Mouse (Mus musculus) spleen, postnatal 4 days (tissue): ENCODE data around the gene Trim67.

Experiments
- DNase-seq, 2 experiments: peaks; one replicate each; pipeline ENCODE4 v3.0.0; 2022; ENCODE audit warnings: low spot score in 2 of 2

Gene Trim67

DNA sequence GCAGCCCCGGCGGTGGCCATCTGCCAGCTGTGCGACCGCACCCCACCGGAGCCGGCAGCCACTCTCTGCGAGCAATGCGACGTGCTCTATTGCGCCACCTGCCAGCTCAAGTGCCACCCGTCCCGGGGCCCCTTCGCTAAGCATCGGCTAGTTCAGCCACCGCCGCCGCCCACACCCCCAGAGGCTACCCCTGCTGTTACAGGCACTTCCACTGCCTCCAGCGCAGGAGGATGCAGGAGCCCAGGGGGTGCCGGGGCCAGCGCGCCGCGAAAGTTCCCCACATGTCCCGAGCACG is 1.5 kb downstream of the Trim67 start:
- DNase-seq, result peak; percentile 49 to 81

- no peak for DNase-seq
Measured at GRCm38 (mm10) chr8:124795781-124796488, 3.0 kb downstream of the Trim67 start.

DNA sequence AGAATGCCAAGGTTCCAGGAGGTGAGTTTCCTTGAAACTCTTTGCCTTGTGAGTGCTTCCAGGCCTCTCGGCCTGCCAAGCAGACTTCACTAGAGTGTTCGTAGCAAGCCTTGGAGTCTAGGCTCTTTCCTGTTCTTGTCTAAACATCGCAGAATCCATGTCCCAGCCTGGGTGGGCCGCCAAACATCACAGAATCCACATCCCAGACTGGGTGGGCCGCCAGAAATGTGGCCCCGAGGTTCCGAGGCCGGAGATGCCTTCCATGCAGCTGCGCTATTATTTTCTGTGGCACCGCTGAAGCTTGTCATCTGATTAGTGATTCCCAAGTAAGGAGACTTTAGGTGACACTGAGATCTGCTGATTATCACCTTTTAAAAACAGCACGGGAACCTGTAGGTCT is 7.7 kb downstream of the Trim67 start:
- DNase-seq, result no peak

DNA sequence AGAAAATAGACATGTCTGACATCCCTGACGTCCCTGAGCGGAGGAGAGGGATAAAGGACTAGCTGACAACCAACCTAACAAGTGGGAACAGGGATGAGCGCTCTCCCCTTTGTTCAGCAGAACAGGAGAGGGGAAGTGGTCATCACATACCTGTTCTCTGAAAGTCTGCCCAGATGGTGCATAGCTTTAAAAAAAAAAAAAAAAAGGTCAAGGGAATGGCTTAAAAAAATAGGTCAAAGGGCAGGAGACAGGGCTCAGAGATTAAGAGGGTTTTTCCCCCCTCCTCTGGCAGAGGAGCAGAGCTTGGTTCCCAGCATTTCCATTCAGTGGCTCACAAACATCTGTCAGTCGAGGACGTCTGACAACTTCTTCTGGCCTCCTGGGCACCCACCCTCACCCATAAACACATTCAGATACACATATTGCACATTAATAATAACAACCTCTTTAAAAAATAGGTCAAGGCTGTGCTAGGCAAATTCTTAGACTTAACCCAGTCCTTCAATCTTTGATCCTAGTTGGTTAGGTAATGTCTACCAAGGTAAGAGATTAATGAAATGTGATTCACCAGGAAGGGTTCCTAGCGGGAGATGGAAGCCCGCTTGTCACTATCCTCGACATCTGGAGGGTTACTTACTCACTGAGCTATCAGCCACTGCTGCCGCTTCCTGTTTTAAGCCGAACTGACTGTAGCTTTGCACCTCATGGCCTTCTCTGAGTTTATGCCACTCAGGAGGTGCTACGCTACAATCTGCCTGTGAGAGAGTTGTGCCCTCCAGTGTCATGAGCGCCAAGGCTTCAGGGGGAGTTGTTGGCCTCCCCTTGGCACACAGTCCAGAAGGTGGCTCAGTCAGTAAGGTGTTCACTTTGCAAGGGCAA is 11.2 kb downstream of the Trim67 start:
- no peak for DNase-seq

DNA sequence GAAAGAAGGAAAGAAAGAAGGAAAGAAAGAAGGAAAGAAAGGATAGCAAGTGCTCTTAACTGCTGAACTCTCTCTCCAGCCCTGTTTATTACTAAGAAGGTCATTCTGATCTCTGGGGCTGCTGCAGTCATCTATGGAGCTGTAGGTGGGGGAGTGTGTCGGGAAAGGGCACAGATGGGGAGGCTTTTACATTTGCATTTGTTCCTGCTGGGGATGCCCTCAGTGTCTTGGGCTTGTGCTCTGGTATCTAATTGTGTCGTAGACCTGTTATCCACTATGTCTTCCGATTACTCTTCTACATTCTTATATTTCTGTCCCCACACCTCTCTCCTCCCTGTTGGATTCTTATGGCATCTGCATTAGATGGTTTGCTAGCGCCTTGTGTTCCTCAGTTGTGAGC is 13.1 kb downstream of the Trim67 start:
- no peak for DNase-seq

GRCm38 (mm10) chr8:124809419-124809818 is 16.5 kb downstream of the Trim67 start:
- no peak for DNase-seq

DNA sequence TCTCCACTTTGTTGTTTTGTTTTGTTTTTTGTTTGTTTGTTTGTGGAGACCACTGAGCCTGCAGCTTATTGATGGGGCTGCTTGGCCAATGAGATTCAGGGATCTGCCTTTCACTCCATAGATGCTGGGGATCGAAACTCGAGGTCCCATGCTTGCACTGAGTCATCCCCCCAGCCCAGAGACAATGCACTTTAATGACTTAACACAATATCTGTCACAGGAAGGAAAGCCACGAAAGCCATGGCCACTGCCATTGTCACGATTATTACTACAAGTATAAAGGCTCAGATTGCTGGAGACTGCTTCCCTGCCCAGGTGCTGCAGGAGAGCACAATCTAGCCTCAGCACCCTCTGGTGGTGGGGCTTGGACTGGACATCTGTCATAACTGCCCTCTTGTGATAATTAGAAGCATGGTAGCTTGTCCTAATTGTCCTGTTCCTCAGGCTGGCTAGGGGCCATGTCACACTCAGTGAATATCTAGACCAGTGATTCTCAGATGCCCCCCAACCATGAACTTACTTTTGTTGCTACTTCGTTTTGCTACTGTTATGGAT is 17.2 kb downstream of the Trim67 start:
- DNase-seq, result no peak

- no peak for DNase-seq
Measured at GRCm38 (mm10) chr8:124810689-124811394, 17.9 kb downstream of the Trim67 start.

- no peak for DNase-seq
Measured at GRCm38 (mm10) chr8:124813326-124813725, 20.4 kb downstream of the Trim67 start.

- no peak for DNase-seq
Measured at GRCm38 (mm10) chr8:124815870-124816269, 23.0 kb downstream of the Trim67 start.

DNA sequence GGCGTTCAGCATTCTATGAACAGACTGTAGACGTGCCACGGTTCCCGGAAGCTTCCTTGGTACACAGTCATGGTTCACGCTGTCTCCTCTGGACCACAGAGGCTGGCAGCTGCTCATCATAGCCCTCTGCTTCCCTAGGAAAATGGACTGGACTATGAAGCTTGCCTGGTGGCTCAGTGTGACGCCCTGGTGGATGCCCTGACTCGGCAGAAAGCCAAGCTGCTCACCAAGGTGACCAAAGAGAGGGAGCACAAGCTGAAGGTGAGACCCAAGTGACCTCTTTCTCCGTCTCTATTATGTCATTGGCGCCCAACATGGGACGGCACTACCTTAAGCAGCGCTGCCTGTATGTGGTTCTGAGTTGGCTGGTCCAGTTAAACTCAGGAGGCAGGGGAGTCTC is 24.0 kb downstream of the Trim67 start:
- no peak for DNase-seq

- DNase-seq, result no peak
Measured at GRCm38 (mm10) chr8:124817361-124817760, 24.5 kb downstream of the Trim67 start.

- no peak for DNase-seq
Measured at GRCm38 (mm10) chr8:124819612-124820115, 26.8 kb downstream of the Trim67 start.

DNA sequence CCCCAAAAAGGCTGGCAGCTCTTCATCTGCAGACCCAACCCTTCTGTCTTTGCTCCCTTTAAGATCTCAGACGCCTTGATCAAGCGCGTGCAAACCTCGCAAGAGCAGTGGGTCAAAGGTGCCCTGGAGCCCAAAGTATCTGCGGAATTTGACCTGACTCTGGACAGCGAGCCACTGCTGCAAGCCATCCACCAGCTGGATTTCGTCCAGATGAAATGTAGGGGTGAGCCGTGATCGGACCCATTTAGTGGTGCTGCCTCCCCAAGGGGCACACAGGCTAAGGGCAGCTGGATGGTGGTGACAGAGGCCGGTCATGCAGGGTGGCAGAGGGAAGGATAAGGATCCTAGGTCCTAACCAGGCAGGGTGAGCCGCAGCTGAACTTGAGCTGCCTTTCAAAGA is 27.2 kb downstream of the Trim67 start:
- no peak for DNase-seq

- no peak for DNase-seq
Measured at GRCm38 (mm10) chr8:124823497-124823896, 30.6 kb downstream of the Trim67 start.

- DNase-seq, result no peak
Measured at GRCm38 (mm10) chr8:124826658-124827057, 33.8 kb downstream of the Trim67 start.

- DNase-seq, result peak; percentile 34 to 75
Measured at GRCm38 (mm10) chr8:124827387-124827786, 34.5 kb downstream of the Trim67 start.

DNA sequence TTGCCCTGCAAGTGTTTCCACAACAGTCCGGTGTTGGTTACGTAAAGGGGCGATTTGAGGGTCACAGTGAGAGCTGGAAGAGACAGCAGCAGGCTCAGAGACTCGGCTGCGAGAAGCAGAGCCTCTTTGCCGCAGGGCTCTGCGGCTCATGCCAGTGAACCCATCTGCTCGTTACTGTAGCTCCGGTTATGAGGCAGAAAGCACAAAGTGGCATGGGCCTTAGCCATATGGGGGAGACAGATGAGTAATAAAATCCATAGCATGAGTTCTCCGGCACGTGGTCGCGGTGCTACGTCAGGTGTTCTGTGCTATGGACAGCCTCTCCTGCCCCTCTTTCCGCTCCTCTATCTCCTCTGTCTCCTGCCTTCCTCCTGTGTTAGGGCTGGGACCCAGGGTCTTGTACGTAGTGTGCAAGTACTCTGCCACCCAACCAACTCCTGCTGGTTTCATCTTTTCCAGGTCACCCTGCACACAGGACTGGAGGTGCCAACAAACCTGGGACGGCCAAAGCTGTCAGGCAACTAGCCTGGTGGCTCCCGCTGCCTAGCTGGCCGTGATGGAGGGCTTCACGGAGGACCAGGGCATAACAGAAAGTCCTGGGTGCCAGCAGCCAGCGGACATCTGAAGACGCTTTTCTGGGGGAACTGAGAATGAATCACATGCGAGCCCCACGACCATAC is 35.8 kb downstream of the Trim67 start:
- DNase-seq, result no peak

DNA sequence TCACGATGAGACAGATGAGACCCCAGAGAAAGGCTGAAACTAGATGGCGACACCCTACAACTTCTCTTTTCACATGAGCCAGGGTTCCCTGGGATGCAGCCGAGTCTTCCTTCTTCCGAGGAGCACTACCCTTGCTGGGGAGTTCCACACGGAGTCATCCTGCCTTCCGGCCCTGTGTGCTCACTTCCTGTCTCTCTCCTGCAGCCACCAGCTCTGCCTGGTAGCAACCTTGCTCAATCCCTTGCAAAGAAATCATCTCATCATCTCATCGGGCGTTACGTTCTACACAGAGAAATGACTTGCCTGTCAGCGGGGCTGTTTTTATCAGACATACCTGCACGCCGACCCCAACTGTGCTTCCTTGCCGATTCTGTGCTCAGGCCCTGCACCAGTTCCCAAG is 37.2 kb downstream of the Trim67 start:
- no peak for DNase-seq

GRCm38 (mm10) chr8:124831531-124831930 is 38.6 kb downstream of the Trim67 start:
- DNase-seq, result no peak

GRCm38 (mm10) chr8:124831941-124832340 is 39.0 kb downstream of the Trim67 start:
- DNase-seq, result no peak
